Mouse (Mus musculus) G1E (cell line): ENCODE data around the gene Chrm3. TPM values are rescaled to one million over a fixed set of nuclear protein-coding genes. Genes with fewer than 3 reads are reported as not detected.

Source experiments
- ATAC-seq: 2 replicates; pipeline ENCODE4 v1.8.0; 2016; ENCODE audit warnings: mild to moderate bottlenecking; ENCODE audit not compliant: insufficient number of reproducible peaks, poor library complexity, low FRiP score, severe bottlenecking; ENCODE audit errors: extremely low read depth
- DNase-seq: peaks from one replicate; pipeline ENCODE4 v3.0.0; 2012; ENCODE audit warnings: low spot score
- H3K27me3 ChIP-seq: 2 replicates; pipeline ENCODE4 v1.6.1; 2012; ENCODE audit warnings: mild to moderate bottlenecking, low read length, inconsistent platforms; ENCODE audit not compliant: insufficient read depth
- H3K36me3 ChIP-seq: replicated peaks from 2 replicates; pipeline ENCODE3; 2012; ENCODE audit warnings: mild to moderate bottlenecking, inconsistent platforms
- H3K4me1 ChIP-seq: 2 replicates; pipeline ENCODE4 v1.6.1; 2012; ENCODE audit warnings: low read depth, low read length, inconsistent platforms, mixed read lengths; ENCODE audit not compliant: insufficient read depth
- H3K4me3 ChIP-seq: 2 replicates; pipeline ENCODE4 v1.5.1; 2012; ENCODE audit warnings: low read depth, mild to moderate bottlenecking, inconsistent platforms, low read length, moderate library complexity, mixed read lengths
- H3K9me3 ChIP-seq: replicated peaks from 2 replicates; pipeline ENCODE4 v1.6.1; 2012; ENCODE audit warnings: inconsistent platforms
- CTCF ChIP-seq: IDR thresholded peaks from 2 replicates; pipeline ENCODE4 v1.5.1; 2012; ENCODE audit warnings: low read depth, low read length, inconsistent platforms, mixed read lengths
- GATA1 ChIP-seq: IDR thresholded peaks from 2 replicates; pipeline ENCODE4 v1.6.1; 2012; ENCODE audit warnings: borderline replicate concordance, low read length, inconsistent platforms, mixed read lengths
- GATA2 ChIP-seq: IDR thresholded peaks from 2 replicates; pipeline ENCODE4 v1.6.1; 2012; ENCODE audit warnings: low read depth, low read length, inconsistent platforms, borderline replicate concordance
- POLR2AphosphoS5 ChIP-seq: IDR thresholded peaks from 2 replicates; pipeline ENCODE4 v1.6.1; 2012; ENCODE audit warnings: low read depth, low read length, inconsistent platforms; ENCODE audit not compliant: insufficient replicate concordance
- TAL1 ChIP-seq: conservative IDR thresholded peaks from 2 replicates; pipeline ENCODE4 v1.6.1; 2012; ENCODE audit warnings: low read depth, low read length, inconsistent platforms, mixed read lengths
- polyA plus RNA-seq: library from polyadenylated mRNA; stranded (reverse); fragments of >175 nt; gene quantifications from 2 replicates; pipeline ENCODE4 v1.2.3, GENCODE M21; 2012
- total RNA-seq, 2 experiments: library from RNA; stranded (forward) in 1 of 2; stranded (reverse) in 1 of 2; fragments of 200-1000 nt in 1 of 2; fragments of >200 nt in 1 of 2; fragmentation: Nextera tagmentation in 1 of 2; gene quantifications; 2 replicates each; pipeline ENCODE4 v1.2.3; 2014 to 2017

Gene Chrm3
- total and polyA plus RNA-seq, 3 experiments: 0.16 TPM; not detected in 2

DNA sequence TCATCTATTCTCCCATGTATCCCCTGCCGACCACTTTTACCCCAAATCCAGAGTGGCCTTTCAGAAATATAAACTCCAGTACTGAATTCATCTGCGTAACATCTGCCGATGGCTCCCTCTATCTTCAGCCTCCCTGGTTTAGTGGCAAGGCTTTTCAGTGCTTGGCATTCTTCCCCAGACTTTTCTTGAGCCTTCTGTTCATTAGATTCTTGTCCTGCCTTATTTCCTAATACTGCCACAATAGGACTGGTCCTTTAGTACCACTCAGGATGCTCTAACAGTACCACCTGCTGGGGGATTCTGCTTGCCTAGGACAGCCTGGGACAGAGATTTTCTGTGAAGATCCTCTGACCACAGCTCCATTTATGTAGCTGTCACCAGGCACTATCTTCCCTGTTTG is 367.1 kb downstream of the Chrm3 start:
- TF ChIP-seq GATA2 (no peak), TAL1 (no peak), POLR2AphosphoS5 (no peak), CTCF (no peak), GATA1 (no peak)
- no peaks in the 10 kb centered on the region for H3K27me3 ChIP-seq

DNA sequence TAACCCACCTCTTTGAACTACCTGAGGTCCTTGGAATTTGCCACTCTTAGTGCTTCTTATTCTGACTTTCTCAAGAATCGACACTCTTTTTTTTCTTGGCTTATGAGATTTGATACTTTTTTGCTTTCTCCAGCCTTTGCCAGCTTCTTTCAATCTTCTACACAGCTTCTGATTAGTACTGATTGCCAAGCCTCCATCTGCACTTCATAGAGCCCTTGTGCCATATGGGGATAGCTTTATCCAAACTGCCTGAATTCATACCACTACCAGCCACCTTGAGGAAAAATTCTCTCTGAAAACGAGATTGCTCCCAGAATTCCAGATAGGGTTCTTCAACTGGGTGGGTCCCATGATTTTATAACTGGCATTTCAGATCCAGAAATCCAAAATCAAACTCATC is 368.0 kb downstream of the Chrm3 start:
- ATAC-seq: no peak
- Histone ChIP-seq H3K27me3 (no peaks in the 10 kb centered on the region), H3K9me3 (no peaks in the 10 kb centered on the region), H3K36me3 (no peaks in the 10 kb centered on the region), H3K4me1 (no peaks in the 10 kb centered on the region), H3K4me3 (no peak overlapping the region)
- TF ChIP-seq GATA1: no peak
- TF ChIP-seq CTCF: no peak
- no peak for TF ChIP-seq GATA2
- no peak for TF ChIP-seq POLR2AphosphoS5
- TF ChIP-seq TAL1: no peak
- no peak for DNase-seq

More for the DNA sequence above, 367.1 kb downstream of the Chrm3 start:
- H3K4me1 ChIP-seq: no peaks in the 10 kb centered on the region
- H3K36me3 ChIP-seq: no peaks in the 10 kb centered on the region
- no peak for ATAC-seq
- DNase-seq: no peak
- H3K4me3 ChIP-seq: no peak overlapping the region
- H3K9me3 ChIP-seq: no peaks in the 10 kb centered on the region

DNA sequence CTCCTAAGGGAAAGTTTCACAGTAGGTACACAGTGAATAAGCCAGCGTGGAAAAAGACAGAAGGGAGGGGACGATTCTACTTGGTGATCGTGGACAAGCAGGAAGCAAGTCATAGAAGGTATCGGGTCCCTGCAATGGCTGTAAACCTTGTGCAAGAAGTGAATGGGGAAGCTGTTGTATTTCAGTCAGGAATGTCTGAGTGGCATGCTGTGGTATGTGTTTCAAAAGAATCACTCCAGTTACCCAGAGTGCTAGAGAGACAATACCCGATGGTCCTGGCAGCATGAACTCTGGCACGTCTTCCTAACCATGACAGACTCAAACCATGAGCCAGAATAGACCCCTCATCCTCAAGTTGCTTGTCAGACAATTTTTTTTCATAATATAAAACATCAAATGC is 375.0 kb downstream of the Chrm3 start:
- DNase-seq (no peak), ATAC-seq (no peak)

DNA sequence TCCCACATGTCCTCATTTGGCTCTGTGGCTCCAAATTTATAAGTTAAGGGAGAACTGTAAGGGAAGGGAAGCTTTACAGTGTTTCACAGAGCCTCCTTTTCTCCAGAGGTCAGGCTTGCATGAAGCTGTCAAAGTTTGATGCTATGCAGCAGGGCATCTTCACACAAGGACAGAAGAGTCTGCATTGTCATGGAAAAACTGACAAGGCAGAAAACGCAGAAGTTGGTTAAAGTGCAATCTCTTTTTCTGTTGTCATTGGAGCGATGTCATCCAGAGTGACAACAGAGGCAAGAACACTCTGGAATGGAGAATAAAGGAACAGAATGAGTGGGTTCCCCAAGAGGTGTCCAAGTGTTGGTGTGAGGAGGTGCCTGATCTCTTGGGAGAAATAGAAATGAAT is 377.4 kb downstream of the Chrm3 start:
- TF ChIP-seq POLR2AphosphoS5: no peak
- H3K36me3 ChIP-seq: no peaks in the 10 kb centered on the region
- H3K27me3 ChIP-seq: no peaks in the 10 kb centered on the region
- ATAC-seq (no peak), DNase-seq (no peak)
- H3K9me3 ChIP-seq: no peaks in the 10 kb centered on the region
- no peak overlapping the region for H3K4me3 ChIP-seq
- no peaks in the 10 kb centered on the region for H3K4me1 ChIP-seq

More for the DNA sequence above, 375.0 kb downstream of the Chrm3 start:
- H3K36me3 ChIP-seq: no peaks in the 10 kb centered on the region
- TF ChIP-seq TAL1 (no peak), GATA1 (no peak), CTCF (no peak), GATA2 (no peak), POLR2AphosphoS5 (no peak)
- H3K9me3 ChIP-seq: no peaks in the 10 kb centered on the region
- H3K4me1 ChIP-seq: no peaks in the 10 kb centered on the region
- H3K4me3 ChIP-seq: no peak overlapping the region
- H3K27me3 ChIP-seq: no peaks in the 10 kb centered on the region

DNA sequence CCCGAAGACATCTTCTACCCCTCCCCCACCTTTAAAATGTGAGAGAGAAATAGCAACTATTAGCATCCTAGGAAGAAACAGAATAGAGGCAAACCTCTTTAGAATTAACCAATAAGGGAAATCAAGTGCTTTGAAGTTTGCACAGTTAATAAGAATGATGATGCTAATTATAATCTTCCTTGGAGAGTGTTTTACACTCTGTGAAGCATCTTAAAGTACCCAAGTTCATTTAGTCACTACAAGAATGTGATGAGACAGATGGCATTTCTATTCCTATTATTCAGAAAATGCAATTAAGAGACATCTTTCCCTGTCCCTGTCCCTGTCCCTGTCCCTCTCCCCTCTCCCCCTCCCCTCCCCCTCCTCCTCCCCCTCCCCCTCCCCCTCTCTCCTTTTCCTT is 382.9 kb downstream of the Chrm3 start:
- no peak for DNase-seq
- no peaks in the 10 kb centered on the region for H3K27me3 ChIP-seq
- no peak for TF ChIP-seq POLR2AphosphoS5
- no peak for TF ChIP-seq TAL1
- no peak for TF ChIP-seq GATA1
- no peak for TF ChIP-seq GATA2
- TF ChIP-seq CTCF: no peak

DNA sequence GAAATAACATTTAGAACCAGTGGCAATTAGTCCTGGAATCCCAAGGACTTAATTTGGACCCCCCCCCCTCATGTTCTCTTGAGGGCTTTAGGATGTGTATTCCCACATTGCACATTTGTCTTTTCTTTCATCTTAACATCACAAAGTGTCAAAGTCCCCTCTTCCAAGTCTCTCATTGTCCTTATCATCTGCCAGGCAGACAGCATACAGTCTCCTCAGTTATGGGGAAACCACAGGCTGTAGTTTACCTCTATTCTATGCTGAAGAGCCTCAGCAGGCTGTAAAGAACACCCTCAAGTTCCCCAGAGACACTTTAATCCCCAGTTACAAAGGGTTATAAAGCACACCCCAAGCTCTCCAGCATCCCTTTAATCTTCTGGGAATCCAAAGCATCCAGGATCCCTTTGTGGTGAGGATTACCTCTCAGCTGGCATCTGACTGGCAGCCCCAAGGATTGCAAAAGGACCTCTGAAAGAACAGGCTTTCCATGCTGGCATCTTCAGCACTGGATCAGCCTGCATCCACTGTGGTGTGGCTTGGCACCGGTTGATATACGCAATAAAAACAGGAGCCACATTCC is 386.8 kb downstream of the Chrm3 start:
- ATAC-seq: no peak
- no peak for DNase-seq

More for the DNA sequence above, 382.9 kb downstream of the Chrm3 start:
- ATAC-seq: no peak
- Histone ChIP-seq H3K4me1 (no peaks in the 10 kb centered on the region), H3K9me3 (no peaks in the 10 kb centered on the region), H3K36me3 (no peaks in the 10 kb centered on the region), H3K4me3 (no peak overlapping the region)

DNA sequence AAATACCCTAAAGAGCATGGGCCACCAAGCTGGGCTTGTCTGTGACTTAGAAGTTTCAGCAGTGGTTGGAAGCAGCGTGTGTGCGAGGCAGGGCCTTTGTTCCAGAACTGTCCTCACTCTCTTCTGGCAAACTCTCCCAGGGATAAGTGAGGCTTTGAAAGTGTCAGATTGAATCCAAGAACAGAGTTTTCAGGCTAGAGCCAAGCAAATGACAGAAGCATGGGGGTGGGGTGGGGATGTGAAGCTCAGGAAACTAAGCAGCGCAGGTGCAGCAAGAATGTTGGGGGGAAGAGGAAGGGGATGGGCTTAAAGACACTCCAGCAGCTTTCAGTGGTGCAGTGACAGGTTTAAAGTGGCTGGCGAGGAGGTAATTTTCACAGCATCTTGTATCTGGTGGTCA is 388.8 kb downstream of the Chrm3 start:
- Histone ChIP-seq H3K4me3 (no peak overlapping the region), H3K36me3 (no peaks in the 10 kb centered on the region), H3K27me3 (no peaks in the 10 kb centered on the region), H3K4me1 (no peaks in the 10 kb centered on the region), H3K9me3 (no peaks in the 10 kb centered on the region)
- TF ChIP-seq POLR2AphosphoS5 (no peak), CTCF (no peak), GATA1 (no peak)
- DNase-seq (no peak), ATAC-seq (no peak)

More for the DNA sequence above, 386.8 kb downstream of the Chrm3 start:
- H3K9me3 ChIP-seq: no peaks in the 10 kb centered on the region
- no peaks in the 10 kb centered on the region for H3K4me1 ChIP-seq
- H3K36me3 ChIP-seq: no peaks in the 10 kb centered on the region
- H3K27me3 ChIP-seq: no peaks in the 10 kb centered on the region
- TF ChIP-seq CTCF (no peak), GATA2 (no peak), POLR2AphosphoS5 (no peak), GATA1 (no peak), TAL1 (no peak)
- no peak overlapping the region for H3K4me3 ChIP-seq
